Mouse (Mus musculus) erythroblast, embryonic 14.5 days (primary cell): ENCODE measurements at regions not wholly inside any gene's neighbourhood (a gene's known extent, or its start where the extent isn't known, plus 50 kb on each side); places are given as distances from the start of the nearest gene placed in this dataset.

ENCODE experiments used
- GATA1 ChIP-seq: IDR thresholded peaks from 2 replicates; pipeline ENCODE4 v1.6.1; 2012; ENCODE audit warnings: low read length, inconsistent platforms, mixed read lengths
- TAL1 ChIP-seq: IDR thresholded peaks from 3 replicates; pipeline ENCODE4 v1.6.1; 2012; ENCODE audit warnings: low read length, inconsistent platforms, mixed read lengths

GRCm38 (mm10) chr6:41178019-41178418, 124.0 kb upstream of the Try4 start:
- TF ChIP-seq GATA1 (no peak), TAL1 (no peak)
